Mouse (Mus musculus) CD8-positive naive resting alpha-beta T cell, adult 2 months (primary cell): ENCODE measurements around the gene Apoe.

Experiments
- DNase-seq, 2 experiments: peaks; one replicate each; pipeline ENCODE4 v3.0.0; 2022; ENCODE audit warnings: low read depth in 2 of 2, low spot score in 2 of 2

The Apoe gene

GRCm38 (mm10) chr7:19698907-19699826 lies at the start of gene Apoe:
Apoe (minus strand) TSS chr7:19699188.
- no peak for DNase-seq

DNA sequence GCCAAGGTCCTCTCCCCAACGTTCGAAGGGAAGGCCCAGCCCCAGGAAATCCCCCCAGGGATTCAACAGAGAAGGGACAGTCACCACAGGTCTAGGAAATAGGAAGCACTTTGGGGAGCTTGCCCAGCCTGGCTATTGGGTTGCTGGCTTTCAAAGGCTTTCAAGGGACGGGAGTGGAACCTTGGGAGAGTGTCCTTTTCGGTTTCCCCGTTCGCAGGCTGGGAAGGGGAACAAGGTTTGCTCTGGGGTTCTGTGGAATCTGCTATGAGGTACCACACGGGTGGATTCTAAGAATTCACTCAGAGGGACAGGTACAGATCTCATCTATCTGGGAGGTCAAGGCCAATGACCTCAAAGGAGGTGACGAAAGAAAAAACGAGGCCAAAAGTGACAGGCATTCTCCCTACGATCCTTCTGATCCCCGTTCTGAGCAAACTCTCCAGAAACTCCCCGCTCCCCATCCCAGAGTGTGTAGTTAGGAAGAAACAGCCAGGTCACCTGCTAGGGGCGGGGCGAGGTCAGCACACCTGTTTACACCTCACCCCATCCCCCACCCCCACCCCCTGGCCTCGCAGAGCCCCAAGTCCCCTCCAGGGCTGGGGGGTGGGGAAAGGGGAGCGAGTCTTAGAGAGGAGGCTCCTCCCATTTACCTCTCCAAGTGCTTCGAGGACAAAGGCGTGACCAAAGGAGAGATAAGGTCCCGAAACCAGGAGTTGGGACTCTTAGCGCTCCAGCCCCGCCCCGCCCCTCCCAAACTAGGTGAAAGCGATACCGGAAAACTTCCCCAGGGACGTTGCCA lies 48.6 kb upstream of the Apoe start:
- no peak for DNase-seq

GRCm38 (mm10) chr7:19746426-19747201 lies 47.6 kb upstream of the Apoe start:
- no peak for DNase-seq

GRCm38 (mm10) chr7:19745971-19746370 lies 47.0 kb upstream of the Apoe start:
- DNase-seq, result no peak

GRCm38 (mm10) chr7:19744590-19745385 lies 45.8 kb upstream of the Apoe start:
- DNase-seq, result no peak

- DNase-seq, result no peak
These were observed 44.8 kb upstream of the Apoe start for GRCm38 (mm10) chr7:19743791-19744190.

DNA sequence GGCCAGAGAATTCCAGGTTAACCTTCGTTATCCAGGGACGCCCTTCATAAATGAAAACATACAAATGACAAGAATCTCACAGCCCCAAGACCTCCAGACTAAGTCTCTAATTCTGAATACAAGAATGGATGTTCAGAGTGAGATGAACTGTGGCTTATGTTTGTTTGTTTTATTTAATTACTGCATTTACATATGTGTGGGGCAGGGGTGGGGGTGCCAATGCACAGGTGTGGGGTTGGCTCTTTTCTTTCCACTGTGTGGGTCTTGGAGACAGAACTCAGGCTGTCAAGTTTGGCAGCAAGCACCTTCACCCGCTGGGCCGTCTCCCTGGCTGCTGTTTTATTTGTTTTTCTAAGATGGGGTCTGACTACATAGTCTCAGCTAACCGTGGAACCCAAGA lies 43.5 kb upstream of the Apoe start:
- no peak for DNase-seq

- DNase-seq, result no peak
These were observed 42.5 kb upstream of the Apoe start for GRCm38 (mm10) chr7:19741329-19742031.

DNA sequence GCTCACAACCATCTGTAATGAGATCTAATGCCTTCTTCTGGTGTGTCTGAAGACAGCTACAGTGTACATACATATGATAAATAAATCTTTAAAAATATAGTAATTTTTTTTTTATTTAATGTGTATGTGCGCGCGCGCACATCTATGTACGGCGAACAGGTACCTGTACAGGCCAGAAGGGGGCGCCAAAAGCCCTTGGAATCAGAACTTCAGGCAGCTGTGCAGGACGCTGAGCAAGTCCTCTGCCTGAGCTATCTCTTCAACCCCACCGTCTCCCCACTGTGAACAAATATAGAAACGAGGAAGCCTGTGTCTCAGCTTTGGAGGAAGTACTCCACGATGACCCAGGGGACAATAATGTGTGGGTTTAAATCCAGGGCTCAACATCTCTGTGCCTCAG lies 41.3 kb upstream of the Apoe start:
- no peak for DNase-seq

DNA sequence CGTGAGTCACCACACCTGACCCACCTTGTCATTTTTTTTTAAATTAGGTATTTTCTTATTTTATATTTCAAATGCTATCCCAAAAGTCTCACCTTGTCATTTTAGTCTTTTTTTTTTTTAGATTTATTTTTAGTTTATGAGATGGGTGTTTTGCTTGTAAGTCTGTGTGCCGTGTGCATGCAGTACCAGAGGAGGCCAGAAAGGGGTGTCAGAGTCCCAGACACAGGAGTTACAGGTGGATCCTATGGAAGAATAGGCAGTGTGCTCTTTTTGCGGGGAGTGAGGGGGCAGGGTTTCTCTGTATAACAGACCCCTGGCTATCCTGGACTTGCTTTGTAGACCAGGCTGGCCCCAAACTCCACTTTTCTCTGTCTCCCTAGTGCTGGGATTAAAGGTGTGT lies 39.8 kb upstream of the Apoe start:
- DNase-seq, result no peak

DNA sequence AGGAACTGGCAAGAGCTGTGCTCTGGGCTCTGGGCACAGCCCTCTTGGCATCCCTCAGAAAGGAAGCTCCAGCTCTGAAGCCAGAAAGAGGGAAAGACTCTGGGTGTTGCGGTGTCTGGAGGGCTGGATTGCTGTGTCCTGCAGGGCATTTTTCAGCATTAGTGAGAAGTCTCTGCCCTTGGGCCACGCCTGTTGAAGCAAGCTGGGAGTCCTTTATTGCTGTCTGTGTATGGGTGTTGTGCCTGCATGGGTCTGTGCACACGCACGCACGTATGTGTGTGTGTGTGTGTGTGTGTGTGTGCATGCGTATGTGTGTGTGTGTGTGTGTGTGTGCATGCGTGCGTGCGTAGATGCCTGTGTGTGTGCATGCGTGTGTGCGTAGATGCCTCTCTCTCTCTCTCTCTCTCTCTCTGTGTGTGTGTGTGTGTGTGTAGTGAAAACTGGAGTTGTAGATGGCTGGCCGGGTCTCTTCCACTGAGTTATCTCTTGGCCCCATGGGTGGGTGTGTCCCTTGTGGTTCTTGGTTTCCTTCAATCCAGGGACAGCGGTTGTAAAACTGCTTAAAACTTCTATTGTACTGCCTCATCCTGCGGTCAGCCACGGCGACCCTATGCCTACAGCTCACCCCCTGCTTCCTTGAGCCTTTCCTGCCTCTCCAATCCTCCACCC lies 37.5 kb upstream of the Apoe start:
- no peak for DNase-seq

- no peak for DNase-seq
These were observed 35.2 kb upstream of the Apoe start for GRCm38 (mm10) chr7:19734178-19734666.

- no peak for DNase-seq
These were observed 27.6 kb upstream of the Apoe start for GRCm38 (mm10) chr7:19726541-19726940.

- DNase-seq, result no peak
These were observed 25.2 kb upstream of the Apoe start for GRCm38 (mm10) chr7:19724167-19724566.

GRCm38 (mm10) chr7:19722754-19723195 lies 23.8 kb upstream of the Apoe start:
- DNase-seq, result no peak

DNA sequence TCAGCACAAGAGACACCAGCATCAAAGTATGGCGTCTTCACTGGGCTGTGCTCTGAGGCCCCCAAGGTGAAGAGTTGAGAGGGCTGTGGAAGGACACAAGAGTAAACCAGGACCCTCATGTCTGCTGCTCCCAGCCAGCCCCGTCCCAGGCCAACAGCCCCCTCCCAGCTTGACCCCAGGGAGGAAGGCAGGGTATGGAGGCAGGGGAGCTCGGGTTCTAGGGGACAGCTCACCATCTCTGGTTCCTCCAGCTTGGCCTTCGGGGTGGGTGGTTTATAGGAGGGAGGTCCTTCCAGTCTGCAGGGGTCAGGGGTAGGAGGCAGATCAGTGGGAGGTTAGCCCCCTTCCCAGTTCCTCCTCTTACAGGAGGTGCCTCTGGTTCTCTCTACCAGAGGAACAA lies 20.2 kb upstream of the Apoe start:
- no peak for DNase-seq

- no peak for DNase-seq
These were observed 19.4 kb upstream of the Apoe start for GRCm38 (mm10) chr7:19718297-19718952.

GRCm38 (mm10) chr7:19717346-19717745 lies 18.4 kb upstream of the Apoe start:
- DNase-seq, result no peak

DNA sequence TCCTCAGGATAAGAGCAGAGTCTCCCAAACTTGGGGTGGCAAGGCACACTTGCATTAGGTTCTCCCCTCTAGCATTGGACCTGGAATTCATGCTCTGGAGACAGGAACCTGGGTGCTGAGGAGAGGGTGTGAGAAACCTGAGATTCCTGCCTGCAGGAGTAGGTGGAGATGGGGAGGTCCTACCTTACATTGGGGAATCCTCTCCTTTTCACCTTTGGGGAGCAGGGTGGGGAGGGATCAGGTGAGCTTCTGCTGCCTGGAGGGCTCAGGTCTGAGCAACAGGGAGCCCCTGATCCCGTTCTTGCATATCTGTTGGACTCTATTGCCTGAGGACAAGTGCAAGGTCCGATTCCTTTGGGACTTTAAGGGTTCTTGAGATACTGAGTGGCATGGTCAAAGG lies 17.8 kb upstream of the Apoe start:
- DNase-seq, result no peak
